Mouse (Mus musculus): Measurements from ENCODE around the gene 3110082I17Rik. TPM values are rescaled to one million over a fixed set of nuclear protein-coding genes. Genes with fewer than 3 reads are reported as not detected.

Gene 3110082I17Rik
- total and polyA plus RNA-seq, 3 experiments, result 16.4 to 48.6 (median 18.8) TPM

GRCm38 (mm10) chr5:139413545-139413944, 46.8 kb downstream of the 3110082I17Rik start:
- peaks cover 4% of the 10 kb centered on the region; the same call in 1 of the 2 replicates for H3K4me1 ChIP-seq (ENCODE audit: insufficient read depth, low read depth, low read length)
- no peaks in the 10 kb centered on the region for H3K9me3 ChIP-seq (replicated peaks)
- H3K27me3 ChIP-seq (ENCODE audit: insufficient read depth, low read length), result no peaks in the 10 kb centered on the region
- no peak for ATAC-seq (ENCODE audit: extremely low read depth, insufficient number of reproducible peaks, low FRiP score, poor library complexity, severe bottlenecking)
- TF ChIP-seq GATA2 (IDR thresholded peaks at IDR 0.05; ENCODE audit: borderline replicate concordance, low read depth, low read length) (no peak), CTCF (IDR thresholded peaks at IDR 0.05; ENCODE audit: low read depth, low read length) (no peak), TAL1 (conservative IDR thresholded peaks at IDR 0.05; ENCODE audit: low read depth, low read length) (no peak), POLR2AphosphoS5 (IDR thresholded peaks at IDR 0.05; ENCODE audit: insufficient replicate concordance, low read depth, low read length) (no peak), GATA1 (IDR thresholded peaks at IDR 0.05; ENCODE audit: borderline replicate concordance, low read length) (no peak)
- H3K36me3 ChIP-seq (replicated peaks), result peaks cover 93% of the 10 kb centered on the region
- no peak for DNase-seq (ENCODE audit: low spot score)
- H3K4me3 ChIP-seq (ENCODE audit: low read depth, low read length), result no peak overlapping the region

GRCm38 (mm10) chr5:139411665-139412314, 48.5 kb downstream of the 3110082I17Rik start:
- Histone ChIP-seq H3K36me3 (replicated peaks) (peaks cover 94% of the 10 kb centered on the region), H3K4me3 (ENCODE audit: low read depth, low read length) (no peak overlapping the region), H3K4me1 (ENCODE audit: insufficient read depth, low read depth, low read length) (peaks cover 2% of the 10 kb centered on the region; the same call in 1 of the 2 replicates), H3K27me3 (ENCODE audit: insufficient read depth, low read length) (no peaks in the 10 kb centered on the region), H3K9me3 (replicated peaks) (no peaks in the 10 kb centered on the region)
- no peak for TF ChIP-seq POLR2AphosphoS5 (IDR thresholded peaks at IDR 0.05; ENCODE audit: insufficient replicate concordance, low read depth, low read length)
- TF ChIP-seq GATA2 (IDR thresholded peaks at IDR 0.05; ENCODE audit: borderline replicate concordance, low read depth, low read length), result no peak
- TF ChIP-seq GATA1 (IDR thresholded peaks at IDR 0.05; ENCODE audit: borderline replicate concordance, low read length), result no peak
- no peak for TF ChIP-seq TAL1 (conservative IDR thresholded peaks at IDR 0.05; ENCODE audit: low read depth, low read length)
- no peak for TF ChIP-seq CTCF (IDR thresholded peaks at IDR 0.05; ENCODE audit: low read depth, low read length)
- DNase-seq (ENCODE audit: low spot score), result no peak
- ATAC-seq (ENCODE audit: extremely low read depth, insufficient number of reproducible peaks, low FRiP score, poor library complexity, severe bottlenecking), result no peak

GRCm38 (mm10) chr5:139411117-139411516, 49.2 kb downstream of the 3110082I17Rik start:
- H3K27me3 ChIP-seq (ENCODE audit: insufficient read depth, low read length), result no peaks in the 10 kb centered on the region
- H3K9me3 ChIP-seq (replicated peaks), result no peaks in the 10 kb centered on the region
- TF ChIP-seq CTCF (IDR thresholded peaks at IDR 0.05; ENCODE audit: low read depth, low read length), result no peak
- TF ChIP-seq TAL1 (conservative IDR thresholded peaks at IDR 0.05; ENCODE audit: low read depth, low read length), result no peak
- no peak for TF ChIP-seq POLR2AphosphoS5 (IDR thresholded peaks at IDR 0.05; ENCODE audit: insufficient replicate concordance, low read depth, low read length)
- TF ChIP-seq GATA1 (IDR thresholded peaks at IDR 0.05; ENCODE audit: borderline replicate concordance, low read length), result no peak
- TF ChIP-seq GATA2 (IDR thresholded peaks at IDR 0.05; ENCODE audit: borderline replicate concordance, low read depth, low read length), result no peak
- DNase-seq (ENCODE audit: low spot score) (no peak), ATAC-seq (ENCODE audit: extremely low read depth, insufficient number of reproducible peaks, low FRiP score, poor library complexity, severe bottlenecking) (no peak)
- no peak overlapping the region for H3K4me3 ChIP-seq (ENCODE audit: low read depth, low read length)
- peaks cover 5% of the 10 kb centered on the region; the same call in 1 of the 2 replicates for H3K4me1 ChIP-seq (ENCODE audit: insufficient read depth, low read depth, low read length)
- peaks cover 91% of the 10 kb centered on the region for H3K36me3 ChIP-seq (replicated peaks)

GRCm38 (mm10) chr5:139410056-139410455, 50.3 kb downstream of the 3110082I17Rik start:
- TF ChIP-seq POLR2AphosphoS5 (IDR thresholded peaks at IDR 0.05; ENCODE audit: insufficient replicate concordance, low read depth, low read length), result no peak
- no peak for TF ChIP-seq TAL1 (conservative IDR thresholded peaks at IDR 0.05; ENCODE audit: low read depth, low read length)
- no peak for TF ChIP-seq GATA1 (IDR thresholded peaks at IDR 0.05; ENCODE audit: borderline replicate concordance, low read length)
- TF ChIP-seq GATA2 (IDR thresholded peaks at IDR 0.05; ENCODE audit: borderline replicate concordance, low read depth, low read length), result no peak
- no peak for TF ChIP-seq CTCF (IDR thresholded peaks at IDR 0.05; ENCODE audit: low read depth, low read length)
- no peaks in the 10 kb centered on the region for H3K9me3 ChIP-seq (replicated peaks)
- ATAC-seq (ENCODE audit: extremely low read depth, insufficient number of reproducible peaks, low FRiP score, poor library complexity, severe bottlenecking) (no peak), DNase-seq (ENCODE audit: low spot score) (no peak)
- H3K36me3 ChIP-seq (replicated peaks), result peaks cover 91% of the 10 kb centered on the region
- peaks cover 15% of the 10 kb centered on the region for H3K4me1 ChIP-seq (ENCODE audit: insufficient read depth, low read depth, low read length)
- no peak overlapping the region for H3K4me3 ChIP-seq (ENCODE audit: low read depth, low read length)
- no peaks in the 10 kb centered on the region for H3K27me3 ChIP-seq (ENCODE audit: insufficient read depth, low read length)

- Histone ChIP-seq H3K4me3 (ENCODE audit: low read depth, low read length) (no peak overlapping the region), H3K9me3 (replicated peaks) (no peaks in the 10 kb centered on the region), H3K36me3 (replicated peaks) (peaks cover 91% of the 10 kb centered on the region), H3K27me3 (ENCODE audit: insufficient read depth, low read length) (no peaks in the 10 kb centered on the region), H3K4me1 (ENCODE audit: insufficient read depth, low read depth, low read length) (peaks cover 18% of the 10 kb centered on the region)
- no peak for ATAC-seq (ENCODE audit: extremely low read depth, insufficient number of reproducible peaks, low FRiP score, poor library complexity, severe bottlenecking)
- DNase-seq (ENCODE audit: low spot score), result no peak
- TF ChIP-seq CTCF (IDR thresholded peaks at IDR 0.05; ENCODE audit: low read depth, low read length) (no peak), GATA1 (IDR thresholded peaks at IDR 0.05; ENCODE audit: borderline replicate concordance, low read length) (no peak), POLR2AphosphoS5 (IDR thresholded peaks at IDR 0.05; ENCODE audit: insufficient replicate concordance, low read depth, low read length) (no peak)
Observed at GRCm38 (mm10) chr5:139409412-139409811, 50.9 kb downstream of the 3110082I17Rik start.

GRCm38 (mm10) chr5:139408511-139408910, 51.8 kb downstream of the 3110082I17Rik start:
- TF ChIP-seq POLR2AphosphoS5 (IDR thresholded peaks at IDR 0.05; ENCODE audit: insufficient replicate concordance, low read depth, low read length) (no peak), GATA1 (IDR thresholded peaks at IDR 0.05; ENCODE audit: borderline replicate concordance, low read length) (no peak), GATA2 (IDR thresholded peaks at IDR 0.05; ENCODE audit: borderline replicate concordance, low read depth, low read length) (no peak), CTCF (IDR thresholded peaks at IDR 0.05; ENCODE audit: low read depth, low read length) (no peak), TAL1 (conservative IDR thresholded peaks at IDR 0.05; ENCODE audit: low read depth, low read length) (no peak)
- DNase-seq (ENCODE audit: low spot score) (no peak), ATAC-seq (ENCODE audit: extremely low read depth, insufficient number of reproducible peaks, low FRiP score, poor library complexity, severe bottlenecking) (no peak)
- Histone ChIP-seq H3K4me3 (ENCODE audit: low read depth, low read length) (no peak overlapping the region), H3K4me1 (ENCODE audit: insufficient read depth, low read depth, low read length) (peaks cover 22% of the 10 kb centered on the region), H3K9me3 (replicated peaks) (no peaks in the 10 kb centered on the region), H3K36me3 (replicated peaks) (peaks cover 92% of the 10 kb centered on the region), H3K27me3 (ENCODE audit: insufficient read depth, low read length) (no peaks in the 10 kb centered on the region)
